Mouse (Mus musculus) forebrain, postnatal 0 days (tissue): ENCODE measurements at regions not wholly inside any gene's neighbourhood (a gene's known extent, or its start where the extent isn't known, plus 50 kb on each side); places are given as distances from the start of the nearest gene placed in this dataset.

ENCODE experiments used
- ATAC-seq: fragments of 200-750 bp; cut with Nextera tagmentation; 2 replicates; pipeline ENCODE4 v1.8.0; 2017; ENCODE audit warnings: mild to moderate bottlenecking, moderate library complexity
- DNase-seq: peaks from one replicate; pipeline ENCODE4 v3.0.0-alpha.2; 2015
- H3K27ac ChIP-seq: fragments of 300-500 bp; sonication (generic); 2 replicates; pipeline ENCODE4 v1.5.1; 2014; ENCODE audit warnings: low read depth, mild to moderate bottlenecking, antibody characterized with exemption, low read length, moderate library complexity, mixed read lengths
- H3K27me3 ChIP-seq: fragments of 300-500 bp; sonication (generic); 2 replicates; pipeline ENCODE4 v1.6.1; 2014; ENCODE audit warnings: mild to moderate bottlenecking, low read length, mixed read lengths; ENCODE audit not compliant: insufficient read depth
- H3K36me3 ChIP-seq: fragments of 300-500 bp; sonication (generic); 2 replicates; pipeline ENCODE4 v1.6.1; 2014; ENCODE audit warnings: mild to moderate bottlenecking, moderate library complexity; ENCODE audit not compliant: insufficient read depth
- H3K4me1 ChIP-seq: fragments of 300-500 bp; sonication (generic); 2 replicates; pipeline ENCODE4 v1.6.1; 2014; ENCODE audit warnings: antibody characterized with exemption; ENCODE audit not compliant: insufficient read depth
- H3K4me2 ChIP-seq: fragments of 300-500 bp; sonication (generic); 2 replicates; pipeline ENCODE4 v1.6.1; 2014; ENCODE audit warnings: low read depth, mild to moderate bottlenecking, moderate library complexity
- H3K4me3 ChIP-seq: fragments of 300-500 bp; sonication (generic); 2 replicates; pipeline ENCODE4 v1.5.1; 2014; ENCODE audit warnings: low read depth, low read length, mixed read lengths
- H3K9ac ChIP-seq: fragments of 300-500 bp; sonication (generic); 2 replicates; pipeline ENCODE4 v1.6.1; 2014; ENCODE audit warnings: mild to moderate bottlenecking
- H3K9me3 ChIP-seq: fragments of 300-500 bp; sonication (generic); 2 replicates; pipeline ENCODE4 v1.6.1; 2016; ENCODE audit warnings: low read length
- CTCF ChIP-seq: sonication (generic); IDR thresholded peaks from 2 replicates; pipeline ENCODE4 v1.5.1; 2016; ENCODE audit warnings: antibody characterized with exemption, control low read depth, low read depth
- WGBS: fragments of 180-500 bp; shearing (Covaris S2); extraction: QIAGEN DNeasy Blood & Tissue Kit; methylation state at CpG from one replicate; pipeline ENCODE4 v1.1.7; 2014; 5-methylcytosine and 5-hydroxymethylcytosine counted together

- WGBS = 32% methylated on average over 2 of the region's 2 CpGs
- DNase-seq = peak; percentile 1
Observed at GRCm38 (mm10) chr12:90664436-90664835, 73.8 kb downstream of the Dio2 start.

GRCm38 (mm10) chr12:90645452-90645851, 92.8 kb downstream of the Dio2 start:
- Histone ChIP-seq H3K9me3 (no peaks in the 10 kb centered on the region), H3K4me1 (no peaks in the 10 kb centered on the region), H3K4me3 (no peak overlapping the region), H3K9ac (no peak overlapping the region), H3K27me3 (no peaks in the 10 kb centered on the region), H3K4me2 (no peak overlapping the region), H3K27ac (no peak overlapping the region), H3K36me3 (no peaks in the 10 kb centered on the region)
- WGBS = 73% methylated on average over 5 of the region's 5 CpGs
- ATAC-seq = no peak
- TF ChIP-seq CTCF = no peak
- no peak for DNase-seq

More at GRCm38 (mm10) chr12:90664436-90664835, 73.8 kb downstream of the Dio2 start:
- Histone ChIP-seq H3K4me2 (no peak overlapping the region), H3K4me1 (no peaks in the 10 kb centered on the region), H3K4me3 (no peak overlapping the region), H3K27me3 (no peaks in the 10 kb centered on the region), H3K9ac (no peak overlapping the region), H3K27ac (no peak overlapping the region), H3K36me3 (no peaks in the 10 kb centered on the region), H3K9me3 (no peaks in the 10 kb centered on the region)
- ATAC-seq = no peak
- no peak for TF ChIP-seq CTCF

- DNase-seq (no peak), ATAC-seq (no peak)
- no peaks in the 10 kb centered on the region for H3K9me3 ChIP-seq
- no peak overlapping the region for H3K27ac ChIP-seq
- H3K36me3 ChIP-seq = no peaks in the 10 kb centered on the region
- H3K4me3 ChIP-seq = no peak overlapping the region
- no peaks in the 10 kb centered on the region for H3K4me1 ChIP-seq
- H3K9ac ChIP-seq = no peak overlapping the region
- 40% methylated on average over 1 of the region's 1 CpGs for WGBS
- no peaks in the 10 kb centered on the region for H3K27me3 ChIP-seq
- no peak overlapping the region for H3K4me2 ChIP-seq
- TF ChIP-seq CTCF = no peak
Observed at GRCm38 (mm10) chr12:90643891-90644290, 94.3 kb downstream of the Dio2 start.

- TF ChIP-seq CTCF = no peak
- H3K36me3 ChIP-seq = no peaks in the 10 kb centered on the region
- no peak overlapping the region for H3K4me2 ChIP-seq
- H3K9me3 ChIP-seq = no peaks in the 10 kb centered on the region
- H3K4me1 ChIP-seq = no peaks in the 10 kb centered on the region
- no peak overlapping the region for H3K9ac ChIP-seq
- DNase-seq (peak; percentile 43), ATAC-seq (no peak)
- H3K4me3 ChIP-seq = no peak overlapping the region
- no peak overlapping the region for H3K27ac ChIP-seq
- H3K27me3 ChIP-seq = no peaks in the 10 kb centered on the region
Observed at GRCm38 (mm10) chr12:90624856-90625255, 113.4 kb downstream of the Dio2 start.

GRCm38 (mm10) chr12:90623426-90623825, 114.8 kb downstream of the Dio2 start:
- Histone ChIP-seq H3K4me3 (no peak overlapping the region), H3K9ac (no peak overlapping the region), H3K27me3 (no peaks in the 10 kb centered on the region), H3K4me1 (no peaks in the 10 kb centered on the region), H3K9me3 (no peaks in the 10 kb centered on the region), H3K36me3 (no peaks in the 10 kb centered on the region), H3K4me2 (no peak overlapping the region), H3K27ac (no peak overlapping the region)
- 55% methylated on average over 2 of the region's 2 CpGs for WGBS
- TF ChIP-seq CTCF = no peak
- ATAC-seq = no peak
- peak; percentile 14 for DNase-seq

GRCm38 (mm10) chr12:90608810-90609209, 129.4 kb downstream of the Dio2 start:
- H3K4me2 ChIP-seq = no peak overlapping the region
- H3K4me3 ChIP-seq = no peak overlapping the region
- WGBS = 61% methylated on average over 2 of the region's 2 CpGs
- DNase-seq (no peak), ATAC-seq (no peak)
- H3K36me3 ChIP-seq = no peaks in the 10 kb centered on the region
- H3K9ac ChIP-seq = no peak overlapping the region
- no peaks in the 10 kb centered on the region for H3K9me3 ChIP-seq
- H3K4me1 ChIP-seq = no peaks in the 10 kb centered on the region
- TF ChIP-seq CTCF = no peak
- no peak overlapping the region for H3K27ac ChIP-seq
- H3K27me3 ChIP-seq = no peaks in the 10 kb centered on the region

GRCm38 (mm10) chr12:90607894-90608293, 130.3 kb downstream of the Dio2 start:
- Histone ChIP-seq H3K36me3 (no peaks in the 10 kb centered on the region), H3K27ac (no peak overlapping the region), H3K4me1 (no peaks in the 10 kb centered on the region), H3K9ac (no peak overlapping the region), H3K27me3 (no peaks in the 10 kb centered on the region), H3K4me3 (no peak overlapping the region), H3K4me2 (no peak overlapping the region), H3K9me3 (no peaks in the 10 kb centered on the region)
- no peak for TF ChIP-seq CTCF
- WGBS = 54% methylated on average over 6 of the region's 6 CpGs
- peak; percentile 6 for DNase-seq
- peak; percentile 25 for ATAC-seq

- WGBS = 93% methylated on average over 3 of the region's 3 CpGs
Observed at GRCm38 (mm10) chr12:90580006-90580405, 158.2 kb downstream of the Dio2 start.

More at GRCm38 (mm10) chr12:90580006-90580405, 158.2 kb downstream of the Dio2 start:
- H3K36me3 ChIP-seq = no peaks in the 10 kb centered on the region
- no peak overlapping the region for H3K4me2 ChIP-seq
- H3K9ac ChIP-seq = no peak overlapping the region
- no peaks in the 10 kb centered on the region for H3K9me3 ChIP-seq
- TF ChIP-seq CTCF = no peak
- H3K4me1 ChIP-seq = no peaks in the 10 kb centered on the region
- no peak overlapping the region for H3K27ac ChIP-seq
- ATAC-seq = no peak
- no peak for DNase-seq
- H3K27me3 ChIP-seq = no peaks in the 10 kb centered on the region
- H3K4me3 ChIP-seq = no peak overlapping the region
